Mouse (Mus musculus) embryonic facial prominence, embryonic 13.5 days (tissue): ENCODE results near the gene Ces2e. TPM values are rescaled to one million over a fixed set of nuclear protein-coding genes. Genes with fewer than 3 reads are reported as not detected.
"Not testable (repeated sequence)": the region's sequence is repeated elsewhere in the genome, so short reads cannot be mapped to it uniquely, and the experiment has no call there.

ENCODE experiments used
- ATAC-seq: fragments of 200-750 bp; cut with Nextera tagmentation; 2 replicates; pipeline ENCODE4 v1.8.0; 2017; ENCODE audit warnings: low read depth; ENCODE audit not compliant: insufficient number of reproducible peaks, insufficient read depth, low FRiP score, low TSS enrichment
- H3K27ac ChIP-seq: fragments of 300-500 bp; sonication (generic); 2 replicates; pipeline ENCODE4 v1.5.1; 2015; ENCODE audit warnings: moderate library complexity, mild to moderate bottlenecking, inconsistent platforms
- H3K27me3 ChIP-seq: fragments of 300-500 bp; sonication (generic); 2 replicates; pipeline ENCODE4 v1.6.1; 2015; ENCODE audit warnings: mild to moderate bottlenecking, inconsistent platforms
- H3K36me3 ChIP-seq: fragments of 300-500 bp; sonication (generic); 2 replicates; pipeline ENCODE4 v1.6.1; 2015; ENCODE audit warnings: mild to moderate bottlenecking, inconsistent platforms
- H3K4me1 ChIP-seq: fragments of 300-500 bp; sonication (generic); 2 replicates; pipeline ENCODE4 v1.6.1; 2015; ENCODE audit warnings: inconsistent platforms
- H3K4me2 ChIP-seq: fragments of 300-500 bp; sonication (generic); 2 replicates; pipeline ENCODE4 v1.6.1; 2015; ENCODE audit warnings: moderate library complexity, mild to moderate bottlenecking, inconsistent platforms
- H3K4me3 ChIP-seq: fragments of 300-500 bp; sonication (generic); 2 replicates; pipeline ENCODE4 v1.5.1; 2015; ENCODE audit warnings: mild to moderate bottlenecking, inconsistent platforms
- H3K9ac ChIP-seq: fragments of 300-500 bp; sonication (generic); 2 replicates; pipeline ENCODE4 v1.6.1; 2015; ENCODE audit warnings: mild to moderate bottlenecking, inconsistent platforms
- H3K9me3 ChIP-seq: fragments of 300-500 bp; sonication (generic); 2 replicates; pipeline ENCODE4 v1.6.1; 2016; ENCODE audit warnings: inconsistent platforms
- WGBS: fragments of 180-500 bp; shearing (Covaris S2); methylation state at CpG from one replicate; pipeline ENCODE4 v1.1.7; 2015; ENCODE audit warnings: mixed read lengths; 5-methylcytosine and 5-hydroxymethylcytosine counted together
- polyA plus RNA-seq: library from polyadenylated mRNA; unstranded; fragments of >200 nt; fragmentation: Nextera tagmentation; extraction: Ambion mirVana; gene quantifications from 2 replicates; pipeline ENCODE4 v1.2.1, GENCODE M21; 2015

The Ces2e gene
- polyA plus RNA-seq: 0.13 and 1.2 TPM in 2 replicates

GRCm38 (mm10) chr8:104925972-104926596 lies at the start of gene Ces2e:
Ces2e (plus strand) TSS chr8:104926260.
- Histone ChIP-seq H3K27ac (no peak within 1 kb of the TSS), H3K4me3 (no peak within 1 kb of the TSS), H3K36me3 (no peaks in the 10 kb centered on the region), H3K9ac (no peak within 1 kb of the TSS), H3K4me1 (no peaks in the 10 kb centered on the region), H3K4me2 (no peak within 1 kb of the TSS), H3K27me3 (no peaks in the 10 kb centered on the region), H3K9me3 (no peaks in the 10 kb centered on the region)
- 67% methylated on average over 5 of the region's 5 CpGs for WGBS
- no peak for ATAC-seq

- H3K4me1 ChIP-seq, H3K36me3 ChIP-seq, H3K27me3 ChIP-seq, H3K4me2 ChIP-seq, H3K27ac ChIP-seq, H3K4me3 ChIP-seq, H3K9me3 ChIP-seq, ATAC-seq, H3K9ac ChIP-seq: not testable (repeated sequence)
- no CpG with 5 or more reads among the region's 4 CpGs for WGBS
Measured at GRCm38 (mm10) chr8:104886223-104886926, 39.7 kb upstream of the Ces2e start.

GRCm38 (mm10) chr8:104901746-104902145 lies 24.3 kb upstream of the Ces2e start:
- H3K4me3 ChIP-seq: no peak overlapping the region
- H3K4me1 ChIP-seq: no peaks in the 10 kb centered on the region
- 76% methylated on average over 2 of the region's 2 CpGs for WGBS
- H3K4me2 ChIP-seq: no peak overlapping the region
- no peaks in the 10 kb centered on the region for H3K9me3 ChIP-seq
- no peaks in the 10 kb centered on the region for H3K36me3 ChIP-seq
- no peaks in the 10 kb centered on the region for H3K27me3 ChIP-seq
- no peak overlapping the region for H3K9ac ChIP-seq
- H3K27ac ChIP-seq: no peak overlapping the region
- ATAC-seq: no peak

GRCm38 (mm10) chr8:104907111-104907510 lies 18.9 kb upstream of the Ces2e start:
- Histone ChIP-seq H3K27ac (no peak overlapping the region), H3K9ac (no peak overlapping the region), H3K27me3 (no peaks in the 10 kb centered on the region), H3K9me3 (no peaks in the 10 kb centered on the region), H3K36me3 (no peaks in the 10 kb centered on the region), H3K4me1 (no peaks in the 10 kb centered on the region), H3K4me2 (no peak overlapping the region), H3K4me3 (no peak overlapping the region)
- ATAC-seq: no peak
- WGBS: 57% methylated on average over 1 of the region's 1 CpGs

GRCm38 (mm10) chr8:104909021-104909420 lies 17.0 kb upstream of the Ces2e start:
- not testable (repeated sequence) for H3K4me2 ChIP-seq, ATAC-seq, H3K4me1 ChIP-seq, H3K27ac ChIP-seq, H3K36me3 ChIP-seq, H3K27me3 ChIP-seq, H3K9ac ChIP-seq, H3K9me3 ChIP-seq, H3K4me3 ChIP-seq
- WGBS: 82% methylated on average over 1 of the region's 1 CpGs

- H3K27me3 ChIP-seq, ATAC-seq, H3K27ac ChIP-seq, H3K9me3 ChIP-seq, H3K4me2 ChIP-seq, H3K4me1 ChIP-seq, H3K4me3 ChIP-seq, H3K36me3 ChIP-seq, H3K9ac ChIP-seq: not testable (repeated sequence)
- 91% methylated on average over 10 of the region's 10 CpGs for WGBS
Measured at GRCm38 (mm10) chr8:104909651-104910050, 16.4 kb upstream of the Ces2e start.

GRCm38 (mm10) chr8:104927301-104927700 lies 1.2 kb downstream of the Ces2e start:
- H3K27me3 ChIP-seq: no peaks in the 10 kb centered on the region
- H3K4me2 ChIP-seq: no peak overlapping the region
- H3K27ac ChIP-seq: no peak overlapping the region
- H3K4me3 ChIP-seq: no peak overlapping the region
- 85% methylated on average over 3 of the region's 3 CpGs for WGBS
- H3K36me3 ChIP-seq: no peaks in the 10 kb centered on the region
- no peak for ATAC-seq
- H3K9me3 ChIP-seq: no peaks in the 10 kb centered on the region
- no peak overlapping the region for H3K9ac ChIP-seq
- no peaks in the 10 kb centered on the region for H3K4me1 ChIP-seq

GRCm38 (mm10) chr8:104944665-104945064 lies 18.6 kb downstream of the Ces2e start:
- Histone ChIP-seq H3K9ac (no peak overlapping the region), H3K4me1 (no peaks in the 10 kb centered on the region), H3K4me2 (no peak overlapping the region), H3K27me3 (no peaks in the 10 kb centered on the region), H3K9me3 (no peaks in the 10 kb centered on the region), H3K27ac (no peak overlapping the region), H3K36me3 (no peaks in the 10 kb centered on the region), H3K4me3 (no peak overlapping the region)
- no peak for ATAC-seq
- WGBS: 79% methylated on average over 2 of the region's 2 CpGs

GRCm38 (mm10) chr8:104947056-104947455 lies 21.0 kb downstream of the Ces2e start, which contains the start of gene Ces2f:
Ces2f (plus strand) TSS chr8:104947356.
- no peak within 1 kb of the TSS for H3K4me3 ChIP-seq
- no peak within 1 kb of the TSS for H3K9ac ChIP-seq
- no peaks in the 10 kb centered on the region for H3K9me3 ChIP-seq
- no peaks in the 10 kb centered on the region for H3K36me3 ChIP-seq
- 86% methylated on average over 4 of the region's 4 CpGs for WGBS
- H3K27me3 ChIP-seq: no peaks in the 10 kb centered on the region
- H3K27ac ChIP-seq: no peak within 1 kb of the TSS
- no peak within 1 kb of the TSS for H3K4me2 ChIP-seq
- no peak for ATAC-seq
- no peaks in the 10 kb centered on the region for H3K4me1 ChIP-seq

GRCm38 (mm10) chr8:104949031-104949430 lies 23.0 kb downstream of the Ces2e start:
- Histone ChIP-seq H3K36me3 (no peaks in the 10 kb centered on the region), H3K9me3 (no peaks in the 10 kb centered on the region), H3K27me3 (no peaks in the 10 kb centered on the region), H3K4me2 (no peak overlapping the region), H3K4me1 (no peaks in the 10 kb centered on the region), H3K4me3 (no peak overlapping the region), H3K9ac (no peak overlapping the region), H3K27ac (no peak overlapping the region)
- ATAC-seq: no peak
- whole genome bisulfite sequencing: 76% methylated on average over 5 of the region's 5 CpGs

- 63% methylated on average over 5 of the region's 5 CpGs for WGBS
- Histone ChIP-seq H3K9me3 (no peaks in the 10 kb centered on the region), H3K9ac (no peak within 1 kb of the TSS), H3K4me1 (no peaks in the 10 kb centered on the region), H3K27ac (no peak within 1 kb of the TSS), H3K36me3 (no peaks in the 10 kb centered on the region), H3K4me2 (no peak within 1 kb of the TSS), H3K27me3 (no peaks in the 10 kb centered on the region), H3K4me3 (no peak within 1 kb of the TSS)
- no peak for ATAC-seq
Measured at GRCm38 (mm10) chr8:104961537-104961961, 35.5 kb downstream of the Ces2e start, which contains the start of gene Ces2g. Ces2g (plus strand) TSS chr8:104961718.

GRCm38 (mm10) chr8:104962229-104962901 lies 36.3 kb downstream of the Ces2e start:
- Histone ChIP-seq H3K36me3 (no peaks in the 10 kb centered on the region), H3K4me2 (no peak overlapping the region), H3K27me3 (no peaks in the 10 kb centered on the region), H3K9me3 (no peaks in the 10 kb centered on the region), H3K4me1 (no peaks in the 10 kb centered on the region), H3K4me3 (no peak overlapping the region), H3K27ac (no peak overlapping the region), H3K9ac (no peak overlapping the region)
- WGBS: 74% methylated on average over 8 of the region's 8 CpGs
- no peak for ATAC-seq
